Mouse (Mus musculus): ENCODE results near the gene Lrp4.

Lrp4 gene

GRCm38 (mm10) chr2:91492071-91492635 is 34.8 kb downstream of the Lrp4 start:
- peak; percentile 88 to 89 for DNase-seq

- peak; percentile 79 to 80 for DNase-seq
Observed at GRCm38 (mm10) chr2:91493981-91494380, 36.7 kb downstream of the Lrp4 start.

GRCm38 (mm10) chr2:91498093-91498719 is 40.9 kb downstream of the Lrp4 start:
- DNase-seq, result no peak

GRCm38 (mm10) chr2:91508076-91508475 is 50.8 kb downstream of the Lrp4 start:
- DNase-seq, result no peak

GRCm38 (mm10) chr2:91517186-91517585 is 59.9 kb downstream of the Lrp4 start:
- DNase-seq, result no peak

GRCm38 (mm10) chr2:91526294-91527146 is 69.2 kb downstream of the Lrp4 start, which contains the start of gene Ckap5:
Ckap5 (plus strand) TSS chr2:91526762.
- peak; percentile 93 to 94 for DNase-seq

GRCm38 (mm10) chr2:91527147-91527486 is 69.8 kb downstream of the Lrp4 start:
- DNase-seq, result peak; percentile 53 to 61

- DNase-seq, result peak; percentile 80 to 86
Observed at GRCm38 (mm10) chr2:91537588-91538205, 80.4 kb downstream of the Lrp4 start.
